Mouse (Mus musculus) lung, postnatal 0 days (tissue): ENCODE measurements around the gene Chd9. TPM values are rescaled to one million over a fixed set of nuclear protein-coding genes. Genes with fewer than 3 reads are reported as not detected.
A peak's percentile ranks its signal among the peaks of the same experiment; 100 is the strongest.

Source experiments
- ATAC-seq: fragments of 200-750 bp; cut with Nextera tagmentation; 2 replicates; pipeline ENCODE4 v1.8.0; 2017; ENCODE audit warnings: moderate library complexity
- DNase-seq: peaks from one replicate; pipeline ENCODE4 v3.0.0-alpha.2; 2016; ENCODE audit warnings: low spot score
- H3K27ac ChIP-seq: fragments of 300-500 bp; sonication (generic); 2 replicates; pipeline ENCODE4 v1.5.1; 2014; ENCODE audit warnings: antibody characterized with exemption, mild to moderate bottlenecking, low read length, mixed read lengths
- H3K27me3 ChIP-seq: fragments of 300-500 bp; sonication (generic); replicated peaks from 2 replicates; pipeline ENCODE4 v1.6.1; 2014; ENCODE audit warnings: low read length, mixed read lengths; ENCODE audit not compliant: insufficient read depth
- H3K36me3 ChIP-seq: fragments of 300-500 bp; sonication (generic); 2 replicates; pipeline ENCODE4 v1.6.1; 2014; ENCODE audit warnings: low read length, mixed read lengths; ENCODE audit not compliant: insufficient read depth
- H3K4me1 ChIP-seq: fragments of 300-500 bp; sonication (generic); 2 replicates; pipeline ENCODE4 v1.6.1; 2014; ENCODE audit warnings: antibody characterized with exemption, low read depth, low read length, mixed read lengths; ENCODE audit not compliant: insufficient read depth
- H3K4me2 ChIP-seq: fragments of 300-500 bp; sonication (generic); replicated peaks from 2 replicates; pipeline ENCODE4 v1.6.1; 2014; ENCODE audit warnings: low read depth, mild to moderate bottlenecking, low read length, moderate library complexity, mixed read lengths
- H3K4me3 ChIP-seq: fragments of 300-500 bp; sonication (generic); 2 replicates; pipeline ENCODE4 v1.5.1; 2014; ENCODE audit warnings: low read depth, low read length
- H3K9ac ChIP-seq: fragments of 300-500 bp; sonication (generic); replicated peaks from 2 replicates; pipeline ENCODE4 v1.6.1; 2014; ENCODE audit warnings: low read depth, mild to moderate bottlenecking
- H3K9me3 ChIP-seq: fragments of 300-500 bp; sonication (generic); 2 replicates; pipeline ENCODE4 v1.6.1; 2016; ENCODE audit warnings: low read length, mixed read lengths
- CTCF ChIP-seq: IDR thresholded peaks from 2 replicates; pipeline ENCODE4 v1.5.1; 2016; ENCODE audit warnings: antibody characterized with exemption, mild to moderate bottlenecking
- EP300 ChIP-seq: IDR thresholded peaks from 2 replicates; pipeline ENCODE4 v1.6.1; 2016; ENCODE audit warnings: antibody characterized with exemption, mild to moderate bottlenecking, control low read depth
- WGBS: fragments of 180-500 bp; shearing (Covaris S2); extraction: QIAGEN DNeasy Blood & Tissue Kit; methylation state at CpG from one replicate; pipeline ENCODE4 v1.1.7; 2014; 5-methylcytosine and 5-hydroxymethylcytosine counted together
- polyA plus RNA-seq: library from polyadenylated mRNA; unstranded; fragments of >200 nt; fragmentation: Nextera tagmentation; extraction: Ambion mirVana; gene quantifications from 2 replicates; pipeline ENCODE4 v1.2.1, GENCODE M21; 2015

Gene Chd9
- polyA plus RNA-seq, 1 experiment from 2014 or later, result 122 TPM

GRCm38 (mm10) chr8:91056848-91057247 is 228.7 kb downstream of the Chd9 start:
- WGBS, result 22% methylated on average over 3 of the region's 3 CpGs
- ATAC-seq, result no peak
- H3K36me3 ChIP-seq, result peaks cover 4% of the 10 kb centered on the region; the same call in 1 of the 2 replicates
- H3K9ac ChIP-seq, result no peak overlapping the region
- no peaks in the 10 kb centered on the region for H3K4me1 ChIP-seq
- TF ChIP-seq EP300, result no peak
- TF ChIP-seq CTCF, result no peak
- DNase-seq, result no peak
- H3K4me3 ChIP-seq, result no peak overlapping the region
- H3K27me3 ChIP-seq, result no peaks in the 10 kb centered on the region
- H3K4me2 ChIP-seq, result no peak overlapping the region
- no peaks in the 10 kb centered on the region for H3K9me3 ChIP-seq
- H3K27ac ChIP-seq, result no peak overlapping the region

- Histone ChIP-seq H3K9me3 (no peaks in the 10 kb centered on the region), H3K4me2 (no peak overlapping the region), H3K4me3 (no peak overlapping the region), H3K9ac (no peak overlapping the region), H3K36me3 (no peaks in the 10 kb centered on the region), H3K27ac (no peak overlapping the region), H3K27me3 (no peaks in the 10 kb centered on the region), H3K4me1 (no peaks in the 10 kb centered on the region)
- ATAC-seq, result peak; percentile 38; the same call in 1 of the 2 replicates
- no peak for DNase-seq
- TF ChIP-seq EP300 (no peak), CTCF (no peak)
Observed at GRCm38 (mm10) chr8:91059086-91059578, 231.0 kb downstream of the Chd9 start.

- DNase-seq (peak; percentile 51), ATAC-seq (peak; percentile 38)
- no peak overlapping the region for H3K9ac ChIP-seq
- no peak overlapping the region for H3K27ac ChIP-seq
- no peak overlapping the region for H3K4me2 ChIP-seq
- no peaks in the 10 kb centered on the region for H3K9me3 ChIP-seq
- no peaks in the 10 kb centered on the region for H3K4me1 ChIP-seq
- H3K27me3 ChIP-seq, result no peaks in the 10 kb centered on the region
- no peak overlapping the region for H3K4me3 ChIP-seq
- no peaks in the 10 kb centered on the region for H3K36me3 ChIP-seq
- no peak for TF ChIP-seq CTCF
- no peak for TF ChIP-seq EP300
- 71% methylated on average over 7 of the region's 7 CpGs for WGBS
Observed at GRCm38 (mm10) chr8:91059884-91060510, 231.8 kb downstream of the Chd9 start.

GRCm38 (mm10) chr8:91060555-91061471 is 232.7 kb downstream of the Chd9 start:
- H3K9me3 ChIP-seq, result no peaks in the 10 kb centered on the region

GRCm38 (mm10) chr8:91065179-91065578 is 237.0 kb downstream of the Chd9 start:
- ATAC-seq (no peak), DNase-seq (no peak)
- Histone ChIP-seq H3K9ac (no peak overlapping the region), H3K4me1 (no peaks in the 10 kb centered on the region), H3K27ac (no peak overlapping the region), H3K36me3 (no peaks in the 10 kb centered on the region), H3K4me2 (no peak overlapping the region), H3K27me3 (no peaks in the 10 kb centered on the region), H3K9me3 (no peaks in the 10 kb centered on the region), H3K4me3 (no peak overlapping the region)
- WGBS, result 44% methylated on average over 4 of the region's 4 CpGs
- no peak for TF ChIP-seq EP300

More at GRCm38 (mm10) chr8:91060555-91061471, 232.7 kb downstream of the Chd9 start:
- H3K4me1 ChIP-seq, result no peaks in the 10 kb centered on the region
- H3K4me2 ChIP-seq, result no peak overlapping the region
- no peak overlapping the region for H3K9ac ChIP-seq
- H3K27me3 ChIP-seq, result no peaks in the 10 kb centered on the region
- H3K27ac ChIP-seq, result no peak overlapping the region
- no peaks in the 10 kb centered on the region for H3K36me3 ChIP-seq
- DNase-seq, result no peak
- no peak overlapping the region for H3K4me3 ChIP-seq
- TF ChIP-seq CTCF (no peak), EP300 (no peak)
- 75% methylated on average over 19 of the region's 19 CpGs for WGBS
- ATAC-seq, result no peak; the same call in 1 of the 2 replicates

- WGBS, result 9% methylated on average over 10 of the region's 10 CpGs
Observed at GRCm38 (mm10) chr8:91069407-91069806, 241.3 kb downstream of the Chd9 start.

More at GRCm38 (mm10) chr8:91069407-91069806, 241.3 kb downstream of the Chd9 start:
- Histone ChIP-seq H3K4me2 (peak overlapping the region; percentile 74), H3K36me3 (no peaks in the 10 kb centered on the region), H3K9me3 (no peaks in the 10 kb centered on the region), H3K4me3 (peak overlapping the region; percentile 83), H3K9ac (0 out of 2 replicates have a peak overlapping the region, but pooled peaks have one; percentile 8), H3K27me3 (no peaks in the 10 kb centered on the region), H3K27ac (no peak overlapping the region), H3K4me1 (0 out of 2 replicates have a peak, but pooled peaks cover 4% of the 10 kb centered on the region)
- DNase-seq (no peak), ATAC-seq (0 out of 2 replicates have a peak, but pooled peaks have one; percentile 0)
- TF ChIP-seq EP300 (no peak), CTCF (no peak)
